Mouse (Mus musculus): Measurements from ENCODE around the gene Abcc9. TPM values are rescaled to one million over a fixed set of nuclear protein-coding genes. Genes with fewer than 3 reads are reported as not detected.

Gene Abcc9
- polyA plus RNA-seq (2015; fragmentation: Nextera tagmentation; extraction: Ambion mirVana), result 4.8 and 5.3 TPM in 2 replicates

DNA sequence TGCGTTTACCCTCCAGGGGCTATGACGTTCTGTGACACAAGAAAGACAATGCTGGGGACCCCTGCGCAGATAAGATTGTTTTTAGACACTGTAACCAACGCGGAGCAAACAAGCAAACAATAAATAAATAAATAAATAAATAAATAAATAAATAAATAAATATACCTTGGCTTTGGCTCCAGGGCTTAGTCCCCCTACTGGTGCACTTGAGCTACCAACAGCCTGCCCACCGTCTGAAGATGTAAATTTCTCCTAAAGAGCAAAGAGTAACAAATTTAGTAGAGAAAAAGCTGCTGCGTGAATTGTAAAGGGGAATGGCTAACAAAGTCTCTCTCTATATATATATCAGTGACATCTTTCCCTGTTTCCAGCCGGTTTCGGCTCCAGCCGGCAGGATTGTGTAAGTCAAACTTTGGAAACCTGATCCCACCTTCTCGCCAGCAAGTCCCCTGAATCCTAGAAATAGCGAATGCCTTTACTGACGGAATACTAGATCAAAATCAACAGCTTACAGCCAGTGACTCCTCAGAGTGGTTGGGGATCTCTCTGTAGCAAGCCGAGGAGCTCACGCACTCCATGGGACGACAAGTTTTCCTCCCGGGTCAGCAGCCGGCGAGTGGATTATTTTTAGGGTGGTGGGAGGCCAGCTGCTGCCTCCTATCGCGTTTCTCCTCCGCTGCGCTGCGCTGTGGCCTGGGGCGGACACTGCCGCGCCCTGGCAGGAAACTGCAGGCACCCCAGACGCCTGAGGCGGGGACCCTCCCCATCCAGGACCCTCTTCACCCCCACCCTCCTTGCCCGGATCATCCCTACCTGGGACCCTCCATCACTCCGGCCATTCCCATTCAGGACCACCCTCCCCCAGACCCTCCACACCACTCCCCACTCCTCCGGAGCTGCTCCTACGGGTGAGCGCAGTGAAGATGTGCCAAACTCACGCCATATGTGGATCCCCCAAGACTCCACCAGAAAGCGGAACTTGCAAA, at the start of gene Abcc9:
TSS of gene Abcc9 (minus strand) at position 664 of the 986 bp plus-strand sequence.
- ATAC-seq (ENCODE audit: borderline replicate concordance, extremely low read depth, low FRiP score, low TSS enrichment), result peak; percentile 68; the same call in 1 of the 2 replicates
- Histone ChIP-seq H3K27ac (peak within 1 kb of the TSS; percentile 37; the same call in 1 of the 2 replicates), H3K4me2 (peak within 1 kb of the TSS; percentile 77), H3K36me3 (no peaks in the 10 kb centered on the region), H3K27me3 (no peaks in the 10 kb centered on the region), H3K9me3 (no peaks in the 10 kb centered on the region), H3K4me3 (peak within 1 kb of the TSS; percentile 43), H3K4me1 (peaks cover 14% of the 10 kb centered on the region; the same call in 1 of the 2 replicates), H3K9ac (peak within 1 kb of the TSS; percentile 42)
- WGBS, result 7% methylated on average over 36 of the region's 36 CpGs

DNA sequence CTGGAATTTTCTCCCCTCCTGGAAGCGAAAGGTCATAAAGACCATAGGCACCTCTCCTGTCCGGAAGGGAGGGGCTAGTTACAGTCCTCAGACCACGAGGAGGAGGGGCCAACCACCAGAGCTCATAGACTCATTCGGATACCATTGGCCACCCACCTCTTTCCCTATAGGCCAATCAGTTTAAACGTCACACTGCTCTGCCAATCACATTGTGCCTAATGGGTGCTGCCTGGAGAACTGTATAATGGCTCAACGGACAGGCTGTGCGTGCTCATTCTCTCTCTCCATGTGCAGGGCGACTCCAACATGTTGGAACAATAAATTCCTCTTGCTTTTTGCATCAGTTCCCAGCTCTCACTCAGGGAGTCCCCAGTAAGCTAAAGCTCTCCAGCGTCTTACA, 49.2 kb upstream of the Abcc9 start:
- no peak overlapping the region for H3K4me2 ChIP-seq
- no peak for ATAC-seq (ENCODE audit: borderline replicate concordance, extremely low read depth, low FRiP score, low TSS enrichment)

DNA sequence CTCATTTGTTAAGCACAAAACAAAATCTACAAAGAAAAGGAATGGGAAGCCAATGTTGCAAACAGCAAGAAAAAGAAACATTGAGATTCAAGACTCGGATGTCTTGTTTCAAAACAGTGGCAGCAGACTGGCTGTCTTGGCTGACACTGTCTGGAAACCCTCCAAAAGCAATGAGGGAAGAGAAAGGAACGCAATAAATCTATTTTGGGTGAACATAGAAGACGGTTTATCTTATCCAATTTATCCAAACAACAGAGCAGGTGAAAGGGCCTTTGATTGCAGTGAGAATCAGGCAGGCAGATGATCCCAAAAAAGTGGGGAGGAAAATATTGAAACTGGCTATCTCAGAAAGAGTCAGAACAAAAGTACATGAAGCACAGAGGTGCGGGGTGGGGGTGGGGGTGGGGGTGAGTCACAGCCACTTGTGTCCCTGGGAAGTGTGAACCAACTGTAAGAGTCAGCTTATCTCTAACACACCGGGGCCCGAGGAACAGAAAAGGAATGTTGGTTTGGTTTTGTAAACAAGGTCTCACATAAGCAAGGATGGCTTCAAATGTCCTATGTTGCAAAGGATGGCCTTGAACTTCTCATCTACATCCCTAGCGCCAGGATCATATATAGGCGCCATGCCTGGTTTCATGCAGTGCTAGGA, 46.1 kb upstream of the Abcc9 start:
- H3K9me3 ChIP-seq, result no peaks in the 10 kb centered on the region
- no peak for ATAC-seq (ENCODE audit: borderline replicate concordance, extremely low read depth, low FRiP score, low TSS enrichment)
- 40% methylated on average over 8 of the region's 8 CpGs for WGBS
- no peaks in the 10 kb centered on the region for H3K36me3 ChIP-seq
- H3K27ac ChIP-seq, result no peak overlapping the region
- H3K4me2 ChIP-seq, result no peak overlapping the region
- no peak overlapping the region for H3K9ac ChIP-seq
- no peaks in the 10 kb centered on the region for H3K27me3 ChIP-seq
- no peak overlapping the region for H3K4me3 ChIP-seq
- H3K4me1 ChIP-seq, result peaks cover 17% of the 10 kb centered on the region

More for the DNA sequence above, 49.2 kb upstream of the Abcc9 start:
- H3K27ac ChIP-seq, result no peak overlapping the region
- peaks cover 14% of the 10 kb centered on the region; the same call in 1 of the 2 replicates for H3K27me3 ChIP-seq
- no peaks in the 10 kb centered on the region for H3K9me3 ChIP-seq
- peaks cover 17% of the 10 kb centered on the region for H3K4me1 ChIP-seq
- no peaks in the 10 kb centered on the region for H3K36me3 ChIP-seq
- no peak overlapping the region for H3K9ac ChIP-seq
- no peak overlapping the region for H3K4me3 ChIP-seq
- 54% methylated on average over 9 of the region's 9 CpGs for WGBS

DNA sequence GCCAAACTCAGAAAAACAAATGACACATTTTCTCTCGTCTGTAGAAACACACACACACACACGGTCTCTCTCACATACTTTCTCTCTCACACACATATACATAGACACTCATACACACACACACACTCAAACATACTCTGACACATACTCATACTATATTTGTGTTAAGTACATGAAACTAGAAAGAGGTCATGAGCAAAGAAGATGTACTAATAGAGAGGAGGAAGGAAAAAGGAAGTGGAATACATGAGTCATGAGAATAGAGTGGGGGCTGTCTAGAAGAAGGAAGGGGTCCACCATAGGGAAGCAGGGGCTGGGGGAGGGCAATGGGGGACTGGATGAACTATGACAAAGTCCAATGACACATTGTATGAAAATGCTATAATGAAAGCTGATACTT, 45.0 kb upstream of the Abcc9 start:
- WGBS, result 36% methylated on average over 2 of the region's 2 CpGs

DNA sequence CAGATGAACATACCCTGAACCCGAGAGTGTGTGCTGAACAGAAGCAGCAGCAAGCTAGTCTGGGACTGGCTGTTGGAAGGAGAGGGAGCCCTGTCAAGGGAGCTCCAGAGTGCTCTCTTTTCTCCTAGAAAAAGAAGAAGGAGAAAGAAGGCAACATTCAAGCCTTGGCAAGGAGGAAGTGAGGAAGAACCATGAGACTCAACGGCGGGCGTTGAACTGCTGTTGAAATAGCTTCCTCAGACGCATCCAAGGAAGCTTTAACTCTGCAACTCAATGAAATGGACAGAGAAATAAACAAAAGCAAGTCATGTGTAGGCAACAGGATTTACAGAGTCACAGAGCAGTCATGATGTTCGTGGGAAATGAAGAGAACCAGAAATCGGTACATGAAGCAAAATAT, 44.6 kb upstream of the Abcc9 start:
- 34% methylated on average over 7 of the region's 7 CpGs for WGBS
- peak overlapping the region; percentile 28 for H3K4me2 ChIP-seq
- H3K9me3 ChIP-seq, result no peaks in the 10 kb centered on the region
- no peaks in the 10 kb centered on the region for H3K27me3 ChIP-seq
- peak overlapping the region; percentile 40; the same call in 1 of the 2 replicates for H3K27ac ChIP-seq
- H3K9ac ChIP-seq, result no peak overlapping the region
- no peak overlapping the region for H3K4me3 ChIP-seq
- ATAC-seq (ENCODE audit: borderline replicate concordance, extremely low read depth, low FRiP score, low TSS enrichment), result no peak
- H3K4me1 ChIP-seq, result peaks cover 17% of the 10 kb centered on the region
- no peaks in the 10 kb centered on the region for H3K36me3 ChIP-seq

More for the DNA sequence above, 45.0 kb upstream of the Abcc9 start:
- H3K9ac ChIP-seq, result no peak overlapping the region
- no peaks in the 10 kb centered on the region for H3K36me3 ChIP-seq
- no peak overlapping the region for H3K4me3 ChIP-seq
- 0 out of 2 replicates have a peak overlapping the region, but pooled peaks have one; percentile 28 for H3K4me2 ChIP-seq
- peaks cover 17% of the 10 kb centered on the region for H3K4me1 ChIP-seq
- no peak overlapping the region for H3K27ac ChIP-seq
- no peak; the same call in 1 of the 2 replicates for ATAC-seq (ENCODE audit: borderline replicate concordance, extremely low read depth, low FRiP score, low TSS enrichment)
- no peaks in the 10 kb centered on the region for H3K27me3 ChIP-seq
- H3K9me3 ChIP-seq, result no peaks in the 10 kb centered on the region

DNA sequence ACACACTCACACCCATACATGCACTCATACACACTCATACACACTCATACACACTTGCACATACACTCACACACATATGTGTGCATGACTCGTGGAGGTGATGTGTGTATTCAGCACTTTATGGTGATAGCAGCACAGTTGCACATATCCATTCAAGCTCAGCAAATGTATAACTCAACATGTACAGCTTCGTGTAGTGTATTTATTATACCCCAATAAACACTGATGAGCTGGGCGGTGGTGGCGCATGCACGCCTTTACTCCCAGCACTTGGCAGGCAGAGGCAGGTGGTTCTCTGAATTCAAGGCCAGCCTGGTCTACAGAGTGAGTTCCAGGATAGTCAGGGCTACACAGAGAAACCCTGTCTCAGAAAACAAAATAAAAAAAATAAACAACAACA, 43.4 kb upstream of the Abcc9 start:
- 84% methylated on average over 5 of the region's 5 CpGs for WGBS
- Histone ChIP-seq H3K9me3 (no peaks in the 10 kb centered on the region), H3K4me2 (no peak overlapping the region), H3K27ac (no peak overlapping the region), H3K4me1 (peaks cover 17% of the 10 kb centered on the region), H3K9ac (no peak overlapping the region), H3K36me3 (no peaks in the 10 kb centered on the region), H3K4me3 (no peak overlapping the region), H3K27me3 (no peaks in the 10 kb centered on the region)
- no peak for ATAC-seq (ENCODE audit: borderline replicate concordance, extremely low read depth, low FRiP score, low TSS enrichment)

DNA sequence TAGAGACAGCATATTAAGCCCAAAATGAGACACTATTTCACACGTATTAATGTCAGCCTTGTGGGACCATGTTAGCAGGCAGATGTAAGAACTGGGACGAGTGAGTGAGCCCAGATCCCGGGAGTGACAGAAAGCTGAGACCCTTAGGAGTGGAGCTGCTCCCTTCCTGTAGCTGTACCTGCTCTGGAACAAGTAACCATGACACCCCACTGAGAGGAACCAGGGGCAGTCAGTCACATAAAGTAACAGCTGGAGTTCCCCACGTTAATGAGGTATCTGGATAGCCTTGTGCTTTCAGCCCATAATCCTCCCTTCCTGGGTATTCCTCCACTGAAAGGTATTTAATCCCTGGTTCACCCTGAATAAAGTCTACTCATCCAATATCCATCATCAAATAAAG, 41.1 kb upstream of the Abcc9 start:
- no peak overlapping the region for H3K4me2 ChIP-seq

DNA sequence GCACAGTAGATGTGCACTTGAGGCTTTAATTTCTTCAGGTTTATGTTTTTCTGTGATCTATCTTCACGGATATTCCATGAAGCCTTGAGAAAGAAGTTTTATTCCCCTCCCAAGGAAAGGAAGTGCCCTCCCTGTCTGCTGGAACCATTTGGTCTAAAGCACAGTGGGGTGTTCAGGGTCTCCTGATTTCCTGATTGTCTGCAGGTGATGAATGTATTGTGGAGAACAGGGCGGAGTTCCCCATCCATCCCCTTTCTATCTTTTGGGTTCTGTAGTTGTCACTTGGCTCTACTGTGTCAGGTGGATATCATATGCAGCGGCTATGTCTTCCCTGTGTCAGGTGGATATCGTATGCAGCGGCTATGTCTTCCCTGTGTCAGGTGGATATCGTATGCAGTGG, 39.6 kb upstream of the Abcc9 start:
- no peaks in the 10 kb centered on the region for H3K9me3 ChIP-seq
- H3K4me2 ChIP-seq, result no peak overlapping the region
- H3K27ac ChIP-seq, result no peak overlapping the region
- H3K4me3 ChIP-seq, result no peak overlapping the region
- no peaks in the 10 kb centered on the region for H3K36me3 ChIP-seq
- no peak for ATAC-seq (ENCODE audit: borderline replicate concordance, extremely low read depth, low FRiP score, low TSS enrichment)
- H3K27me3 ChIP-seq, result no peaks in the 10 kb centered on the region
- 82% methylated on average over 6 of the region's 6 CpGs for WGBS
- no peak overlapping the region for H3K9ac ChIP-seq
- peaks cover 4% of the 10 kb centered on the region for H3K4me1 ChIP-seq

More for the DNA sequence above, 41.1 kb upstream of the Abcc9 start:
- no peak for ATAC-seq (ENCODE audit: borderline replicate concordance, extremely low read depth, low FRiP score, low TSS enrichment)
- WGBS, result 62% methylated on average over 4 of the region's 4 CpGs
- Histone ChIP-seq H3K27me3 (no peaks in the 10 kb centered on the region), H3K4me1 (peaks cover 12% of the 10 kb centered on the region), H3K9ac (no peak overlapping the region), H3K9me3 (no peaks in the 10 kb centered on the region), H3K36me3 (no peaks in the 10 kb centered on the region), H3K27ac (no peak overlapping the region), H3K4me3 (no peak overlapping the region)

DNA sequence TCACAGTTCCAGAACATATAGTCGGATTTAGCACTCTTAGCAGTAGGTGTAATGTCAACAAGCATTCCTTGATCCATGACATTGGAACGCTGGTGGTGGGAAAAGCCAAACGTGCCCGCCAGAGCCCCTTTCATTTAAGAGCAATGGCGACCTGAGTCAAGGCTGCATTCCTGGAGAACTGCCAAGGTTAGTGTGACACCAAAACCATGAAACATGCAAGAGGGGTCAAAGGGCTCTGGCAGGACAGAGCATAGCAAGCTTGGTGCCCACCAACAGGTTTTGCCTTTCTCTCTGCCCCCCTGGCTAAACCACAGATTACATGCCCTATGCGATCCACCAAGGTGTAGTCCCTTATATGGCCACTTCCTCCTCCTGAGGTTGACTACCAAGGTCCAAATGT, 36.5 kb upstream of the Abcc9 start:
- Histone ChIP-seq H3K4me3 (no peak overlapping the region), H3K4me2 (no peak overlapping the region), H3K27ac (no peak overlapping the region), H3K4me1 (no peaks in the 10 kb centered on the region), H3K36me3 (no peaks in the 10 kb centered on the region), H3K27me3 (no peaks in the 10 kb centered on the region; the same call in 1 of the 2 replicates), H3K9ac (no peak overlapping the region), H3K9me3 (no peaks in the 10 kb centered on the region)
- ATAC-seq (ENCODE audit: borderline replicate concordance, extremely low read depth, low FRiP score, low TSS enrichment), result no peak
- 52% methylated on average over 6 of the region's 6 CpGs for WGBS

DNA sequence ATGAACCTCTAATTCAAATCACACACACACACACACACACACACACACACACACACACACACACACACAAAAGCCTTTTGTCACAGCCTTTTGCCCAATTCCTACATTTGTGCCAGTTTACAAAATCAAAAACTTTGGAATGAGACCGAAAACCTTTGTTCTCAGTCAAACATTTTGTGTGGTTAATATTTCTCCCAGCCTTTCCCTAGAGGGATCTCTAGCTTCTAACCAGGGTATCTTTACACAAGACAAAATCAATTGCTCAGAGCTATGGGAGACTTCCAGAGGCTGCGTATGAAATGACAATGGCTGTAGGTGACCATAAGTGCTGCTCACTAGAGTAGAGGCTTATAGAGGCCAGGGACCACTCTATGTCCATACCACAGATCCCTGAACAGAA, 36.1 kb upstream of the Abcc9 start:
- no peak for ATAC-seq (ENCODE audit: borderline replicate concordance, extremely low read depth, low FRiP score, low TSS enrichment)
- Histone ChIP-seq H3K9ac (no peak overlapping the region), H3K4me1 (no peaks in the 10 kb centered on the region), H3K36me3 (no peaks in the 10 kb centered on the region), H3K4me2 (no peak overlapping the region), H3K27me3 (no peaks in the 10 kb centered on the region; the same call in 1 of the 2 replicates), H3K9me3 (no peaks in the 10 kb centered on the region), H3K4me3 (no peak overlapping the region), H3K27ac (no peak overlapping the region)
- WGBS, result 83% methylated on average over 2 of the region's 2 CpGs

DNA sequence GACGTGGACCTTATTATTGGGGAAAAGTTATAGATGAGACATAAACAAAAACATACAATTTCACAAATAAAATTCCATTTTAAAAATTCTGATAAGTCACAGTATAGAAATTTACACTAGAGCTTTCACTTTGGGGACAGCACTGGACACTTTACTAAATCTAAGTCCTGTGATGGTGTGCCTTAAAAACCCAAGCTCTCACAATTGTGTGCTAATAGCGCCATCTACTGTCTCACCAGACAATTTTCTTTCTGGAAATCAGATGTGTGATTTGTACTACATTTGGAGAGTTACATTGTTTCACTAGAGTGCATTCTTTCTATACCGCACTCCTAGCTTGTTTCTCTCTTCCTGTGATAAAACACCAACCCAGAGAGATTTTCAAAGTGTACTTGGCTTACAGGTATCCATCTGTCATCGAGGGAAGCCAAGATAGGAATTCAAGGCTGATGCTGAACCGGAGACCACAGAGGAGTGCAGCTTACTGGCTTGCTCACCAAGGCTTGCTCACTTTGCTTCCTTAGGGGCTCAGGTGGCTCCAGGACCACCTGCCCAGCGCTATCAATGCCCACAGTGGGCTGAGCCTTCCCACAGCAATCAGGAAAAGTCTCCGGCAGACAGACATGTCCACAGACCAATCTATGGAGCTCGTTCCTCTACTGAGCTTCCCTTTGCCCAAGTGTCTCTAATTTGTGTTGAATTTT, 33.3 kb upstream of the Abcc9 start:
- peak; percentile 48; the same call in 1 of the 2 replicates for ATAC-seq (ENCODE audit: borderline replicate concordance, extremely low read depth, low FRiP score, low TSS enrichment)
- H3K36me3 ChIP-seq, result no peaks in the 10 kb centered on the region

More for the DNA sequence above, 33.3 kb upstream of the Abcc9 start:
- 41% methylated on average over 8 of the region's 8 CpGs for WGBS
- no peaks in the 10 kb centered on the region for H3K9me3 ChIP-seq
- H3K4me1 ChIP-seq, result no peaks in the 10 kb centered on the region
- no peak overlapping the region for H3K27ac ChIP-seq
- no peaks in the 10 kb centered on the region; the same call in 1 of the 2 replicates for H3K27me3 ChIP-seq
- H3K4me2 ChIP-seq, result no peak overlapping the region
- no peak overlapping the region for H3K4me3 ChIP-seq
- no peak overlapping the region for H3K9ac ChIP-seq
